Mouse (Mus musculus) right cerebral cortex, postnatal 4 days (tissue): ENCODE measurements at regions not wholly inside any gene's neighbourhood (a gene's known extent, or its start where the extent isn't known, plus 50 kb on each side); places are given as distances from the start of the nearest gene placed in this dataset.

Experiments used
- DNase-seq: peaks from one replicate; pipeline ENCODE4 v3.0.0-alpha.2; 2022

DNA sequence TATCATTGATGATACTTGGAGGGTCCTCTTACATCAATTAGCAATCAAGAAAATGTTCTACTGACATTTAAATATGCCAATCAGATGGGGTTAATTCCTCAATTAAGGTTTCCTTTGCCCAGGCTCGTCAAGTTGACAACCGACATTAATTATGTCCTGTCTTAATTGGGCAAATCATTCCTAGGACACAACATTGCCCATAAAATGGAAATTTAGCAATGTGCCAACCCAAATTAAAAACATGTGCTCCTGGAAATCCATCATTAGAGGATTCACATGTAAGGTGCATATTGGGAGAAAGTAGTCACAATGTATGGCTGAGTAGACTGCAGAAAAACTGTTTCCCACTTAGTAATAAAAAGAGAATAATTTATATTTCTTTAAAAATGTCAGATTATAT is 483.6 kb upstream of the B430305J03Rik start:
- no peak for DNase-seq

DNA sequence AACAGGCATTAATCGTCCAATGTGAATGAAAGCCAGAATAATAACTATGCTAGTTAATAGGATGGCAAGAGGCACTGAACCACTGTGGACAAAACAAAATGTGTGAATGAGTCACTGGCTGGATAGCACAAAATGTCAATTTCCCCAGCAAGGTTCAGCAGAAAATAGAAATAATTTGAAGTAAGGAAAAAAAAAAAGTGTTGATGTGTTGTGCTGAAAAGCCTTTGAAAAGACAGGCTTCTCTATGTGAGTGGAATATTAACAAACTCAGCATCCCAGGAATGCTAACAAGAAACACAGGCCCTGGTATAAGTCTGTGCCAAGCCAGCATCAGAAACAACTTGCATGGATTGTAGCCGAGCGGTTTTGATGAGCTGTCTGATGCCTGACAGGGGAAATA is 481.0 kb upstream of the B430305J03Rik start:
- DNase-seq, result no peak

DNA sequence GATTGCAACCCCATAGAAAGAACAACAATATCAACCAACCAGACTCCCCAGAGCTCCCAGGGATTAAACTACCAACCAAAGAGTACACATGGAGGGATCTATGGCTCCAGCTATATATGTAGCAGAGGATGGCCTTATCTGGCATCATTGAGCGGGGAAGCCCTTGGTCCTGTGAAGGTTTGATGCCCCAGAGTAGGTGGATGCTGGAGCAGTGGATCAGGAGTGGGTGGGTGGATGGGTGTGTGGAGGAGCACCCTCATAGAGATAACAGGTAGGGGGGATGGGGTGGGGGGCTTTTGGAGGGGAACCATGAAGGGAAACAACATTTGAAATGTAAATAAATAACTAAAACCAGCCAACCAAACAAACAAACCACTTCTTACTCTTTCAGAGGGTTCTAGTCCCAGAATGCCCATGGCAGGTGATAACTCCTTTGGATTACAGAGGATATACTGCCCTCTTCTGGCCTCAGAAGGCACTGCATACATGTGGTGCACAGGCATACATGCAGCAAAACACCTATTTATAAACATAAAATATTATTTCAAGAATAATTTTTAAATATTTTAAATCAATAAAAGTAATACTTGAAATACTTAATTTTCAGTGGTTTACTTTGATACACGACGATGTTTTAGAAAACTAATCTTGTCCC is 473.7 kb upstream of the B430305J03Rik start:
- peak; percentile 46 for DNase-seq

DNA sequence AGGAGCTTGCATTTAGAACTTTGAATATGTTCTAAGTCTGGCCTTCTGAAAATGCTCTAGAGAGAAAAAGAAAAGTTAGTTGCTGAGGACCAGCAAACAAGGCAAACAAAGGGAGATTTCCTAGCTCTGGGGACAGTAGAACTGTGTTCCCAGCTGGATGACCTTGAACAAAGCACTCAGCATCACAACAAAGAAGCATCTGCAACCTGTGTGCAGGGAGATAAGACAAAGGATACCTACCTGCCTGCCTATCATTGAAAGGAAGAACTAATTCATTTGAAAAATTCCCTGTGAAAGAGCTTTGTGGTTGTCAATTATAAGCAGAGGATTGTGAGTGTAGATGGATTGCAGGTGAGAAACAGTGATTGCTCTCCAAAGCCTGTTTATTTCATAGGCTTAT is 451.1 kb upstream of the B430305J03Rik start:
- DNase-seq, result no peak

DNA sequence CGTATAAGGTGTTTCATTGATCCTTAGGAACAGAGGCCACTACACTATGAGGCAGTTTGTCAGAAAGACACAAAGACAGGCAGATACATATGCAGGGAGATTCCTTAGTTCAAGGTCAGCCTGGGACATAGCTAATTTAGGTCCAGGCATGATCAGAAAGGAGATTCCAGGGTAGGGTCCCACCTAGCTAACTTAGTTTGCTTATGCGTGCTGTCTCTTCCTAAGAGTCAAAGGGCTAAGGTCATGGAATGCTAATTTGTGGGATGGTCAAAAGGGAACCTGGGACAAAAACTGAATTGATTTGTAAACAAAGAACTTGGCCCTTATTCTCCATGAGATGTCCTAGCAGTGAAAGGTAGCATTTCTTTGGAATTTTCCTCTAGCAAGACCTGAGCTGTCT is 430.3 kb upstream of the B430305J03Rik start:
- DNase-seq, result no peak

DNA sequence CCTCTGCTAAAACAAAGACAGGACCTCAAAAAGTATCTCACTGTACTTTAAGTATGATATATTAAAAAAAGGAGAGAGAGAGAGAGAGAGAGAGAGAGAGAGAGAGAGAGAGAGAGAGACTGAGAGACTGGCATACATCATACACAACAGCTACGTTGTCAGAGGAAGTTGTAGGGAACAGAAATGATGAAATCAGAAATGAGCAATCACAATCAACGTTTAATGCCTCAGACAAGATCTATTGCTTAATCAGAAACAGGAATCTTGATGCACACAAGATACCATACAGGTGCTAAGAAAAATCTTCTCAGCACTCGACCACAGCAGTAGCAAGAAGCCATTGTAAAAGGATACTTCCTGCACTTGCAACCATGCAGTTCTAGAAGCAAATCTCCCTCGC is 424.9 kb upstream of the B430305J03Rik start:
- no peak for DNase-seq
